Mouse (Mus musculus) stomach, postnatal 0 days (tissue): ENCODE data around the gene Slc35f5.

Experiments used
- CTCF ChIP-seq: IDR thresholded peaks from 2 replicates; pipeline ENCODE4 v1.5.1; 2016; ENCODE audit warnings: antibody characterized with exemption, low read depth, mild to moderate bottlenecking, moderate library complexity
- EP300 ChIP-seq: optimal IDR thresholded peaks from 2 replicates; pipeline ENCODE3; 2016; ENCODE audit warnings: antibody characterized with exemption

- TF ChIP-seq CTCF = no peak
- TF ChIP-seq EP300 = no peak
These were observed 20.7 kb downstream of the Slc35f5 start for GRCm38 (mm10) chr1:125581134-125581533.
